Mouse (Mus musculus): ENCODE measurements around the gene Fuom. TPM values are rescaled to one million over a fixed set of nuclear protein-coding genes. Genes with fewer than 3 reads are reported as not detected.

The Fuom gene
- polyA plus RNA-seq, 1 experiment = 27.3 TPM

DNA sequence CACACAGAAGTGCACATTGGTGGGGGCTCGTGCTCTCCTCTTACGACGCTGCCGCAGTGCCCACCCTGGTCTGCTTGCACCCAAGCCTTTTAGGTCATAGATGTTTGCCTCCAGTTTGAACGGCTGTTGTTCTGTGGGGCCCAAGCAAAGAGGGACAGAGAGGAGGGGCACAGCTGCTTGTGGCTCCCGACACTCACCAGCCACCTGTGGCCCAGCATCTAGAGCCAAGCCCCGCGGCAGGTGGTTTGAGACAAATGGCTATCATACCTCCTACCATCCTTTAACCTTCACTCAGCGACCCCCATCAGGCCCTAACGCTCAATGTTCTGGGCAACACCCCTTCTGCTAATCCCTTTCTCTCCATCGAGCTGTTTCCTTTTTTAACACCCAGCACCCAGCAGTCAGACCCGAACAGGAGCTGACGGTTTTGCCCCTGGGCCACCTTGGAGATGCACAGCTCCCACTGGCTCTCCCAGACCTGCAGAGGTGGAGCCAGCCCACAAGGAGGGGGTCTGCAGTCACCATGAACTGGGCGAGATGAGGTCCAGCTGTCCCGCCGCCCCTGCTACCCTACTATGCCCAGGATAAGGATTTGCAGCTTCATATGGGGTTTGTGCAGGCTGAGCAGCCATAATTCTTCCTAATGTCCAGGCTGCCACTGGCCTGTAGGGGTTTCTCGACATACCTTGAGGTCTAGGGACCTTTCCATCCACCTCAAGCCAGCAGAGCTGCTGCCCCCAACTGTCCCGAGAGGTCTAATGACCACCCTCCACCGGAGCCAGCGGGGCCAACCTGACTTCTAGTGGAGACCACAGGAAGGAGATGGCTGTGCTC is 20.6 kb downstream of the Fuom start:
- Histone ChIP-seq H3K4me1 (ENCODE audit: control insufficient read depth, insufficient read depth, low read length) (no peaks in the 10 kb centered on the region), H3K4me3 (replicated peaks; ENCODE audit: extremely low read depth, low read depth, low read length) (no peak overlapping the region)
- 24% methylated on average over 20 of the region's 20 CpGs for WGBS
- no peak for DNase-seq
- no peak for TF ChIP-seq CTCF (IDR thresholded peaks at IDR 0.05; ENCODE audit: insufficient read depth, low read length)
- no peak for TF ChIP-seq POLR2A (IDR thresholded peaks at IDR 0.05; ENCODE audit: borderline replicate concordance, extremely low read depth, low read depth, low read length)

DNA sequence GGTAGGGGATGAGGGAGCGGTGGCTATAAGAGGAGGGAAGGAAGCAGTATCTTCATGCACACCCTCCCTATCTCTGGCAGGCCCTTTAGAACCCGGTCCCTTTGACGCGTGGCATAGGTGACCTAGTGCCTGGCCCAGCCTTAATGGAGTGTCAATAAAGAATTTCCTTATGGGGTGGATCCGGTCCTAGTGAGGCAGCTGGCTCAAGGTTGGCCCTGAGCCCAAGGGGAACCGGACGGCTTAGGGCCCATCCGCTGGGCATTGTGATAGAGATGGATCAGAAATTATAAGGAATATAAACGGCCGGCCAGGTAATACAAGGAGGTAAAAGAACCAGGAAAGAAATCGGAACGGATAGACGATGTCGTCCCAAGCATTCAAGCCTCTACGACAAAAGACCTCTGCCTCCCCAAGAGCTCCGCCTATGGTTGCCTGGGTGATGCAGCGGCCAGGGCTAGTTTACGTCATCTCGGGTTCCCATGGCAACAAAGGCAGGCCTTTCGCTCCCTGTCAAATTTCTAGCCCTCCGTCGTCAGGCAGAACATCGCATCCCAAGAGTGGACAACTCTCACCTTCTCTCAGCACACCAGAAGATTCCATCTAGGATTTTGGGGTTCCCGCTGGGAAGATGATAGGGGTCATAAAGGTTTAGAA is 21.6 kb downstream of the Fuom start:
- no peak for DNase-seq
- WGBS = 2% methylated on average over 24 of the region's 24 CpGs
- Histone ChIP-seq H3K4me1 (ENCODE audit: control insufficient read depth, insufficient read depth, low read length) (no peaks in the 10 kb centered on the region), H3K4me3 (replicated peaks; ENCODE audit: extremely low read depth, low read depth, low read length) (no peak overlapping the region)
- TF ChIP-seq CTCF (IDR thresholded peaks at IDR 0.05; ENCODE audit: insufficient read depth, low read length) = no peak
- no peak for TF ChIP-seq POLR2A (IDR thresholded peaks at IDR 0.05; ENCODE audit: borderline replicate concordance, extremely low read depth, low read depth, low read length)

DNA sequence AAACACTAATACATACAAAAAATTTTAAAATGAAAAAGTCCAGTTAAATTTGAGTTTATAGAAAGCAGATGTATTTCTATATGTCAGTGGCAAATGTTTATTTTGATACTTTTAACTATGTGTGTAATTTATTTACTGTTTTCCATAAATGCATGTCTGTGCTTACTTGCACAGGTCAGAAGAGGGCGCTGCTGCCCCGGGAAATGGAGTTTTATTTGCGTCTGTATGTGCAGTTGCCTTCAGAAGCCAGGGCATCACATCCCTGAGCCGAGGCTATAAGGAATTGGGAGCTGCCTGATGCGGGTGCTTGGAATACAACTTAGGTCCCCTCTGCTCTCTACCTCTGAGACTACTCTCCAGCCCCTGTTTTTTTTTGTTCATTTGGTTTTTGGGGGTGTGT is 23.5 kb downstream of the Fuom start:
- TF ChIP-seq CTCF (IDR thresholded peaks at IDR 0.05; ENCODE audit: insufficient read depth, low read length) (peak; percentile 83), POLR2A (IDR thresholded peaks at IDR 0.05; ENCODE audit: borderline replicate concordance, extremely low read depth, low read depth, low read length) (no peak)
- no peaks in the 10 kb centered on the region for H3K4me1 ChIP-seq (ENCODE audit: control insufficient read depth, insufficient read depth, low read length)
- no peak overlapping the region for H3K4me3 ChIP-seq (replicated peaks; ENCODE audit: extremely low read depth, low read depth, low read length)
- DNase-seq = peak; percentile 52
- 6% methylated on average over 5 of the region's 5 CpGs for WGBS

DNA sequence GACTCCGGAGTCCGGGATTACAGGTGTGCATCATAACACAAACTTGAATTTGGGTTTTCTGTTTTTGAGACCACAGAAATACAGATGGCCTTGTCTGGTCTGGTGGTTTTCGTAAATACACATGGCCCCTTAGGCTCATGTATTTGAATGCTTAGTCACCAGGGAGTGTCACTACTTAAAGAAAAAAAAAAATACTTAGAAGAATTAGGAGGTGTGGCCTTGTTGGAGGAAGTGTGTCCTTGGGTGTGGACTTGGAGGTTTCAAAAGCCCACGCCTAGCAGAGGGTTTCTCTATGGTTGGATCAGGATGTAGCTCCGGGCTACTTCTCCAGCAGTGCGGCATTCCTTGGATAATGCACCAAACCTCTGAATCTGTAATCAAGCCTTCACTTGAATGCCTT is 24.5 kb downstream of the Fuom start:
- no peak overlapping the region for H3K4me3 ChIP-seq (replicated peaks; ENCODE audit: extremely low read depth, low read depth, low read length)
- H3K4me1 ChIP-seq (ENCODE audit: control insufficient read depth, insufficient read depth, low read length) = no peaks in the 10 kb centered on the region
- TF ChIP-seq CTCF (IDR thresholded peaks at IDR 0.05; ENCODE audit: insufficient read depth, low read length) (no peak), POLR2A (IDR thresholded peaks at IDR 0.05; ENCODE audit: borderline replicate concordance, extremely low read depth, low read depth, low read length) (no peak)
- WGBS = 58% methylated on average over 6 of the region's 6 CpGs
- no peak for DNase-seq

DNA sequence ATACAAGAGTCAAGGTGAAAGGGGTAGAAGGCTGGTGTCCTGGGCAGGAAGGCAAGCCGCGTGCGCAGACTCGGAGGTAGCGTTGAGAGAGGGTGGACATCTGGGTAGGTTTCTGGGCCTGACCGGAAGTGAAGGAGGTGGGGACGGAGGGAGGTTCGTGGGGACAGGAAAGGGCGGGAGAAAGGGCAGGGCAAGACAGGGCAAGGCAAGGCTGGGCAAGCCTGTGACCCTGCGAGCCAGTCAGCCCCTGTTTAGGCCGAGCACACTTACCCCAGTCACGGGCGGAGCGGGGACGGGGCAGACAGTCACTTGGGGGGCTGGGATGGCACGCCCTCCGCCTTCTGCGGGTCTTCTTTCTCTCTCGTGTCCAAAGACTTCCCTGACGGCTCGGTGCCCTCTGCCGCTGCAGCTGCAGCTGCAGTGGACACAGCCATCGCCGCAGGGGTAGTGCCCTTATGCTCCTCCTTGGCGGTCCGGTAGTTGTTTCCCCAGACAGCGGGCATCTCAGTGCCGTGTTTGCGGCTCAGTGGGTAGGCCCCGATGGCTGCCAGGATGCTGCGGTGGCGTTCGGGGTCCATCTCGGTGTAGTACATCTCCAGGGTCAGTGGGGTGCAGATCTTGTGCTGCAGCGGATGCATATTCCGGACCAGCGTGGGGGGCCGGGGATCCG is 32.1 kb downstream of the Fuom start:
- H3K4me3 ChIP-seq (replicated peaks; ENCODE audit: extremely low read depth, low read depth, low read length) = peak overlapping the region; percentile 41

DNA sequence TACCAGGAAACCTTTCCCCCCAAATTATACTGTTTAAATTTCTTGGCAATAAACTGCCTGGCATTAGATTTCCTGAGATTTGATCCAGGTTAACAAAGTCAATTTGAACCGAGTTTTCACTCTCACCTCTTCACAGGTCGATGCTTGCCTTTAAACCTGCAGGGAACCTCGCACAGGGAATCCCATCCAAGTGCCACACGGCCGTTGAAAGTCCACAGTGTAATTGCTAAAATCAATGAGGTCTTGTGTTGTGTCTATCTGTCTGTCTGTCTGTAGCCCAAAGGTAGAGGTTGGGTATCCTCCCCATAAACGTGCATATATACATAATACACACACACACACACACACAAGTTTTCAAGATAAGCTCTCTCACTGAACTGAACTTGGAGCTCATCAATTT is 34.8 kb downstream of the Fuom start:
- H3K4me1 ChIP-seq (ENCODE audit: control insufficient read depth, insufficient read depth, low read length) = no peaks in the 10 kb centered on the region
- H3K4me3 ChIP-seq (replicated peaks; ENCODE audit: extremely low read depth, low read depth, low read length) = no peak overlapping the region
- DNase-seq = no peak
- WGBS = 51% methylated on average over 6 of the region's 6 CpGs
- TF ChIP-seq POLR2A (IDR thresholded peaks at IDR 0.05; ENCODE audit: borderline replicate concordance, extremely low read depth, low read depth, low read length) = no peak
- no peak for TF ChIP-seq CTCF (IDR thresholded peaks at IDR 0.05; ENCODE audit: insufficient read depth, low read length)

More for the DNA sequence above, 32.1 kb downstream of the Fuom start:
- no peaks in the 10 kb centered on the region for H3K4me1 ChIP-seq (ENCODE audit: control insufficient read depth, insufficient read depth, low read length)
- DNase-seq = no peak
- 31% methylated on average over 39 of the region's 39 CpGs for WGBS
- peak; percentile 71; the same call in 1 of the 2 replicates for TF ChIP-seq POLR2A (IDR thresholded peaks at IDR 0.05; ENCODE audit: borderline replicate concordance, extremely low read depth, low read depth, low read length)
- TF ChIP-seq CTCF (IDR thresholded peaks at IDR 0.05; ENCODE audit: insufficient read depth, low read length) = no peak

DNA sequence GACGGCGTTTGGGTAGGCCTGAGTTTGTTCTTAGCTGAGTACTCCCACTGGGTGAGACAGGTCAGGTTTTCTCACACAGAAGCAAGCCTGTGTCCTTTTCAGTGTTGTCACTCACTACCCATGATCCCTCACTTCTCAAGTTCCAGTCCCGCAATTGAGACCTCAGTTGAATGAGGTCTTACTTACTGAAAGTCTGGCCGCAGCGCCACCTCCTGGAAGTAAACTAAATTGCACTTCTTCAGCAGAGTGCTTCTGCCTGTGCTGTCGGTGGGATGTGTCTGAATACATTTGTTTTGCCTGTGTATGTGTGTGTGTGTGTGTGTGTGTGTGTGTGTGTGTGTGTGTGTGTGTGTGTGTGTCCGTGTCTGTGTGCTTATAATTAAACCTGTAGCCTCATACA is 39.1 kb downstream of the Fuom start:
- DNase-seq = peak; percentile 55
- WGBS = 21% methylated on average over 7 of the region's 7 CpGs
- Histone ChIP-seq H3K4me3 (replicated peaks; ENCODE audit: extremely low read depth, low read depth, low read length) (no peak overlapping the region), H3K4me1 (ENCODE audit: control insufficient read depth, insufficient read depth, low read length) (no peaks in the 10 kb centered on the region)
- TF ChIP-seq CTCF (IDR thresholded peaks at IDR 0.05; ENCODE audit: insufficient read depth, low read length) = peak; percentile 64
- no peak for TF ChIP-seq POLR2A (IDR thresholded peaks at IDR 0.05; ENCODE audit: borderline replicate concordance, extremely low read depth, low read depth, low read length)

DNA sequence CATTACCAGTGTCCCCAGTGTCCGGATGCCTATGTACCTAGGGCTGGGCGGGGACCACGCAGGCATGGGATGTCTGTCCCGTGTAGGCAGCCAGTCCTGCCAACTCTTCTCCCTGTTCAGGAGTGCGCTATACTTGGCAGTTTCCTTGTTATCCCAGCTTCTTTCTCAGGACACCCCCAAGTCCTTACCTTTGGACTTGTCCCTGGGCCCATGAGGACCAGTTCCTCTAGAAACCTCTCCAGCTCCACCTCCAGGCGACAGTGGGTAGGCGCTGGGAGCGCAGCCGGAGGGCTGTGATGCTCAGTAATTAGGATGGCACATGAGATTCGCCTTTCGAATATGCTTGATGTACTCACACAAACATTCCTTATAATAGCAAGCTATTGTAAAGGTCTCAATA is 39.9 kb downstream of the Fuom start:
- H3K4me1 ChIP-seq (ENCODE audit: control insufficient read depth, insufficient read depth, low read length) = no peaks in the 10 kb centered on the region
- no peak overlapping the region for H3K4me3 ChIP-seq (replicated peaks; ENCODE audit: extremely low read depth, low read depth, low read length)
- peak; percentile 10 for DNase-seq
- WGBS = 27% methylated on average over 11 of the region's 11 CpGs
- TF ChIP-seq CTCF (IDR thresholded peaks at IDR 0.05; ENCODE audit: insufficient read depth, low read length) (0 out of 2 replicates have a peak, but pooled peaks have one; percentile 9), POLR2A (IDR thresholded peaks at IDR 0.05; ENCODE audit: borderline replicate concordance, extremely low read depth, low read depth, low read length) (no peak)

DNA sequence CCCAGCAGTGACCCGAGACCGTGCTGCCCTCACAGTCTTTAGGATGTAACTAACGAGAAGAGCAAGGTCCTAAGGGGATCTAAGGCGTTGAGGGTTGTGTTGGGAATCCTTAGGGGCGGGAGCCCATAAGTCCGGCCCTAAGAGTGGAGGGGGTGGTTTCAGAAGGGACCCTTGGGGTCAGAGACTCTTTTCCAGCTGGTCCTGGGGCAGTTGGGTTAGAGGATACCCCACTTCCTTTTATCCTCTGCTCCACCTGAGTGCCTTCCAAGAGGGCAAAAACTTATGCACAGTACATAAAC is 40.5 kb downstream of the Fuom start:
- TF ChIP-seq CTCF (IDR thresholded peaks at IDR 0.05; ENCODE audit: insufficient read depth, low read length) (no peak), POLR2A (IDR thresholded peaks at IDR 0.05; ENCODE audit: borderline replicate concordance, extremely low read depth, low read depth, low read length) (no peak)
- DNase-seq = no peak
- Histone ChIP-seq H3K4me3 (replicated peaks; ENCODE audit: extremely low read depth, low read depth, low read length) (no peak overlapping the region), H3K4me1 (ENCODE audit: control insufficient read depth, insufficient read depth, low read length) (no peaks in the 10 kb centered on the region)
- 4% methylated on average over 6 of the region's 6 CpGs for WGBS
